Mouse (Mus musculus) lung, adult 2 months (tissue): ENCODE data around the gene Sorbs1. TPM values are rescaled to one million over a fixed set of nuclear protein-coding genes. Genes with fewer than 3 reads are reported as not detected.
"Not testable (repeated sequence)": the region's sequence is repeated elsewhere in the genome, so short reads cannot be mapped to it uniquely, and the experiment has no call there.

Experiments used
- DNase-seq: peaks from one replicate; pipeline ENCODE4 v3.0.0; 2022
- H3K4me1 ChIP-seq: fragments of 200-500 bp; 2 replicates; pipeline ENCODE4 v1.6.1; 2011; ENCODE audit warnings: low read length; ENCODE audit not compliant: control insufficient read depth, insufficient read depth
- H3K4me3 ChIP-seq: fragments of 200-500 bp; replicated peaks from 2 replicates; pipeline ENCODE3; 2011; ENCODE audit warnings: low read depth, mild to moderate bottlenecking, control low read depth, low read length; ENCODE audit errors: extremely low read depth
- CTCF ChIP-seq: fragments of 200-500 bp; IDR thresholded peaks from 2 replicates; pipeline ENCODE4 v1.5.1; 2011; ENCODE audit warnings: mild to moderate bottlenecking, low read length, control low read depth; ENCODE audit not compliant: insufficient read depth
- POLR2A ChIP-seq: fragments of 200-500 bp; IDR thresholded peaks from 2 replicates; pipeline ENCODE4 v1.6.1; 2011; ENCODE audit warnings: low read depth, mild to moderate bottlenecking, control low read depth, low read length, borderline replicate concordance; ENCODE audit errors: extremely low read depth
- WGBS: fragments of 180-500 bp; shearing (Covaris S2); methylation state at CpG from one replicate; pipeline ENCODE4 v1.1.7; 2018; 5-methylcytosine and 5-hydroxymethylcytosine counted together
- polyA plus RNA-seq: library from polyadenylated mRNA; depleted of rRNA; stranded (reverse); fragments of >200 nt; gene quantifications from 2 replicates; pipeline ENCODE4 v1.2.3, GENCODE M21; 2012; rRNA removed

Sorbs1 gene
- polyA plus RNA-seq: 26.4 and 43.4 TPM in 2 replicates

DNA sequence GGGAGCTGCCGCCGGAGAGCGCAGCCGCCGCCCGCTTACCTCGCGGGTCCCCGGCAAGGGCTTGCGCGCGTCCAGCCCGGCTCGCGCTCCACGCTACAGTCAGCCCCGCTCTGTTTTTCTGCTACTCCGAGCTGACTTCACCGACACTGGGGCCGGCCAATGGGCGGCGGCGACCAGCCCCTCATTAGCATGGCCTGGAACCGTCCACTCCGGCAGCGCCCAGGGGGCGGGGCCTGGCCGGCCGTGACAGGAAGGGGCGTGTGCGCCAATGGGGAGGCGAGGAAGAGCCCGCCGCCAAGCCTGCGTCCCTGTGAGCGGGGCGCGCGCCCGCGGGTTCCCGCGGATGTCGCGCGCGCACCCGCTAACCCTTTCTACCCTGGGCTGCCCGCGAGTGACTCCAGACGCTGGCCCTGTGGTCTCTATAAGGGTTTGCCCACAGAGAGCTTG is at the start of gene Sorbs1:
Gene Sorbs1 (minus strand): TSS at position 148 of the 447 bp plus-strand sequence.
- under 1% methylated on average over 51 of the region's 51 CpGs for WGBS
- TF ChIP-seq POLR2A: peak; percentile 92; the same call in 1 of the 2 replicates
- no peak for TF ChIP-seq CTCF
- Histone ChIP-seq H3K4me1 (peaks cover 6% of the 10 kb centered on the region), H3K4me3 (peak within 1 kb of the TSS; percentile 65)
- DNase-seq: peak; percentile 93

DNA sequence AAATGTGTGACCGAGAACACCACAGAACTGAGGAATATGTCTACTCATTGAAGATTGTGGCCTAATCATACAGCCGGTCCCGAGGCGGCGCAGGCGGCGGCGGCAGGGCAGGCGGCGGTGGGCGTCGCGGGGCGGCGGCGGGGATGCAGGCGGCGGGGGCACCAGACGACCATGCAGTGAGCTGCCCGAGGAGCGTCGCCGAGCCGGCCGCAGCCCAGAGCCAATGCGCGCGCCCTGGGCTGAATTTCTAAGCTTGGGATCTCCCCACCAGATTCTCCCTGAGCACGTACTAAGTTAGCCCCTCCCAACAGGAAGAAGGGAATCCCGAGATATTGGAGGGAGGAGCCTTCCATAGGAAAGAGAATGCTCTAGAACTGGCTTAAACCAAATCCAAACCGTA is 47.9 kb upstream of the Sorbs1 start:
- H3K4me3 ChIP-seq, H3K4me1 ChIP-seq, DNase-seq: not testable (repeated sequence)
- 89% methylated on average over 13 of the region's 31 CpGs for WGBS

DNA sequence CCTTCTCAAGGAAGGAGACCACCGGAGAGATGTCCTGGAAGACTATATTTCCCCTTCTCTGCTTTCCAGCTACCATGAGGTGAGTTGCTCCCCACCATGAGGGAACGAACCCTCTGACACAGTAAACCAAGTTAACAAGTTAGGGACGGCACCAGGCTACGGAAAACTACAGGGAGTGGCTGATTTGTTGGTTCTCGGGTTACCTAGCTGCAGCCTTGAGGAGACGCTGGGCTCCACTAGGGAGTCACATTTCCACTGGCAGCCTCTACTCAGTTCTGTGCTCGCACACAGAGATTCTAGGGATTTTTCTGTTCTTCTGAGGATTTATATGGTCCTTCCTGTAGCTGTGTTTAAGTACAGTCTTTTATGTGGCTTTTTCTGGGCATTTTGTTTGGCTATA is 42.5 kb upstream of the Sorbs1 start:
- H3K4me1 ChIP-seq: no peaks in the 10 kb centered on the region
- H3K4me3 ChIP-seq: no peak overlapping the region
- 87% methylated on average over 7 of the region's 7 CpGs for WGBS
- DNase-seq: no peak
- TF ChIP-seq POLR2A (no peak), CTCF (no peak)

DNA sequence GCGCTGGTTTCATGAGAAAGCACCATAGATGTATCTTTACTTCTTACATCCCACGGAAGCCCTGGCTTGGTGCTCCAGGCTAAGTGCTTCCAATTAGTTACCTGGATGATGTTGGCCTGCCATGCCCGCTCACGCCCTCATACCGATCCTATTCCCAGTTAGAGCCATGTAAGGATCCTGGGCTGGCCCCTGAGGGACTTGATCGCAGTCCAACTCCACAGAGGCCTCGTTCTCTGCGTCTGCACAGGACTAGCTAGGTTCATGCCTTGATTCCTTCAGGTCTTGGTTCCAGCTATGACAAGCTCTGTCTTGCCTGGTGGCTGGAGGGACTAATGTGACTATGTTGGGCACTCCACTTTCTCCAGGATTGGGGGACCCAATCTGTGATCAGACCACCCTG is 41.6 kb upstream of the Sorbs1 start:
- Histone ChIP-seq H3K4me1 (no peaks in the 10 kb centered on the region), H3K4me3 (no peak overlapping the region)
- 92% methylated on average over 8 of the region's 8 CpGs for WGBS
- DNase-seq: no peak
- TF ChIP-seq CTCF: no peak
- TF ChIP-seq POLR2A: no peak

DNA sequence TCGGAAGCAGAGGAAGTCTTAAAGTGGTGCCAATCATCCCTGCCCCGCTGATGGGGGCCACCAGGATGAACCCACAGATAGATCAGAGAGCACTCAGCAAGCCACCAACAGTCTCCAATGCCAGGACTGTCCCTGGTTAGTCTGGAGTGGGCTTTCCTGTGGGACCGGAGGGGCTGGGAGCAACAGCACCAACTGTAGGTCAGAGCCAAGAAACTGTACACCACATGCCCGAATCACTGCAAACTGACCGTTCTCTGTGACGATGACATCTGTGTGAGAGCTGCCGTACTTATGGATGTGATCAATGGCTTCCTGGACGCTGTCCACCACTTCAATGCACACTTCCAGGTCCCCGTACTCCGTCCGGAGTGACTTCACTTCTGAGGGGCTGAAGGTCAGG is 40.8 kb upstream of the Sorbs1 start:
- DNase-seq: no peak
- TF ChIP-seq POLR2A (no peak), CTCF (no peak)
- Histone ChIP-seq H3K4me3 (no peak overlapping the region), H3K4me1 (no peaks in the 10 kb centered on the region)
- 76% methylated on average over 11 of the region's 11 CpGs for WGBS

DNA sequence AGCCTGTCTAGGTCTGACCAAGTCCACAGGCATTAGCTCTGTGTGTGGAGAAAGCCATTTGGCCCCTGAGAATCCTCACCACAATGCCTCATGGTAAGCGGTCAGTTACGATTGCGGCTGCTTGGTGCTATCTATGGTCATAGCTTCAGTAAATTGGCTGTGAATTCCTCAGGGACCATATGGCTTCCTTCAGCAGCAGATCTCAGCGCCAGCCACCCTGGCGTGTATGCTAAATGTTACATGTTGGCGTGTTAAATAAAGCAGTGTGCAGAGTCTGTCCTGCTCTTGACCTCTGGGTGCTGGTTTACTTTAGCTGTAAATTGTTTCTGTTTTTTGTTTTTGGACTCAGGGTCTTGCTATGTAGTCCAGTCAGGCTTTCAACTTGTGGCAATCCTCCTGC is 40.3 kb upstream of the Sorbs1 start:
- WGBS: 71% methylated on average over 6 of the region's 6 CpGs
- DNase-seq: no peak

DNA sequence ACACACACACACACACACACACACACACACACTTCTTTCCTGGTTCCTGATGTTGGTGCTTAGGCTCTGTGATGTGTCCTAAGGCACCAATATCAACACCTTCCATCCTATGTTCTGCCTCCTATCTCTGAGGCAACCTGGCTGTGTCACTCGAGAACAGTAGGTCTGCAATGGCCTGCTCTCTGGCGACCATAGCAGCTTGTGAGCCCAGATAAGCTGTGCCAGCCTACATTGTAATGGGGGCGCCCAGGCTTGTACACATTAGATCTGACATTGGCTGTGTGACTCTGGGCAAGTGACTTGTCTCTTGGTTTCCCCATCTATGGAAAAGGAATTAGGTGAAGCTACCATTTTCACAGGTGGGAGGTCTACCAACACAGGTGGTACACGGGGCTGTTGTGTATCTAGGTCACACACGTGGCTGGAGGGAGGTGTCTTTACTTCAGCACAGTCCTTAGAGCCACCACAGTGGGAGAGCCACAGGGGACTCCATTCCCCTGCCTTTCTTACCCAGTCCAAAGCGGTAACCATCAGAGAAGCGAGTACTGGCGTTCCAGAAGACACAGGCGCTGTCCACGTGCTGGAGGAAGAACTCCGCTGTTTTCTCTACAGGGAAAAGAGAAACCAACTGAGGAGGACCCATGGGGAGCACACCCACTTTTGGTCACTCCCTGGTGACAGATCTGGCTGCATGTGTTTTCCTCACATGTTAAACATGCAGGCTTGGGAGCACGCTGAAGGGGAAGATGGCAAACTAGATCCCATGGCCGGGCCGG is 39.6 kb upstream of the Sorbs1 start:
- 83% methylated on average over 14 of the region's 14 CpGs for WGBS

More for the DNA sequence above, 40.3 kb upstream of the Sorbs1 start:
- no peak for TF ChIP-seq POLR2A
- TF ChIP-seq CTCF: no peak
- Histone ChIP-seq H3K4me3 (no peak overlapping the region), H3K4me1 (no peaks in the 10 kb centered on the region)

DNA sequence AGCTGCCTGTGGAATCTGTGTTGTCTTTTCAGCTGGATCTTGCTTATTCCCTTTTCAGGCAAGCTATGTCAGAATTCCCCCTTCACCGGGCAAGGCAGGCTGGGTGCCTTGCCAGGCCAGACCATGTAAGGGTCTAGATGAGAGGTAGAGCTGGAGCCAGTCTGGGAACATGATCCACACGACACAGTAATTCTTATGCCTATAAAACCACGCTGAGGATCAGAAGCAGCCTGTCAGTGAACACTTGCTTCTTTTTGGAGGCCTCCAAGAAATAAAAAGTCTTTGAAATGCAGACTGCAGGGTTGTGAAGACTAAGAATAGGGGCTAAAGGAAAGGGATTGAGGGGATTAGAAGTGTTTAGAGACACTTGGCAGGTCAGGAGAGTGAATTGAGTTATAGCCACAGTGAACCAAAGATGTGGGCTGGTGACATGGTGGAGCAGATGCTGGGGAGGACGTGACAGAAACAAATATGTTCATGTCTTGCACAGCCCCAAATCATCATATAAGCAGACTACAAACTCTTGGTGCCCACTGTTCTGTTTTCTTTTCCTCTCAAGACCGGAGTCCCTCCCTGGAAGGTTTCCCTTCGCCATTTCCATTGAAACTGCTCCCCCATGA is 36.0 kb upstream of the Sorbs1 start:
- Histone ChIP-seq H3K4me3 (no peak overlapping the region), H3K4me1 (no peaks in the 10 kb centered on the region)
- TF ChIP-seq POLR2A (no peak), CTCF (no peak)
- no peak for DNase-seq
- 73% methylated on average over 6 of the region's 6 CpGs for WGBS

More for the DNA sequence above, 39.6 kb upstream of the Sorbs1 start:
- DNase-seq: no peak
- Histone ChIP-seq H3K4me3 (no peak overlapping the region), H3K4me1 (no peaks in the 10 kb centered on the region)
- no peak for TF ChIP-seq CTCF
- no peak for TF ChIP-seq POLR2A

DNA sequence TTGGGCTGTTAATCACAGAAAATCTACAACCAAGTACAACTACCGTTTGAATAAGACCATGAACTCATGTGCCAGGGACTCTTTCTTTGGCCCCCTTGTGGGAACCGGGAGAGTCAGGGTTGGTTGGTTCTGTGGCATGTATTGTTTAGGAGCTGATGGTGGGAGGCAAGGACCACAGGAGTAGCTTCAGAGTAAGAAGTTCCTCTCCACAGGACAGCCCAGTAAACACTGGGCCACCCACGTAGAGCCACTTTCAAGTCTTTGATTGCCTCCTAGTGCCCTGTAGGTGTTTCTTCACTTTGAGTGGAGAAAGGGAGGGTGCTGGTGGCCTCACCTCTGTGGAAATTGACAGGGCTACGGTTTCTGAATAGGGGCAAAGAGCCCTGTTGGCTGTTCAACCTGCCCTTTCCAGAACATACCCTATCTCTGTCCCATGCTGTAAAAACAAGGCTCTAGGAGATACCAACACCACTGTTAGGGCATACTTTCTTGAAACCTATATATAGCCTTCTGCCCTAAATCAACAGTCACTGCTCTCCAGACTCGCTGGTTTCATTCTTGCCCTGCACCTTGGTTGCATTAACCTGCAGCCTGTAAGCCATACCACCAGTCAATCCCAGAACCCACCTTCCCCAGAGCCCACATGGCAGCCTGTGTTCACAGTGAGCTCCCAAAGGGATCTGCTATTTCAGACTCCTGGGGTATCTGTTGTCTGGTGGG is 35.4 kb upstream of the Sorbs1 start:
- TF ChIP-seq POLR2A: no peak
- no peak for TF ChIP-seq CTCF
- no peak for DNase-seq
- Histone ChIP-seq H3K4me3 (no peak overlapping the region), H3K4me1 (no peaks in the 10 kb centered on the region)
- 45% methylated on average over 5 of the region's 5 CpGs for WGBS
